Mouse (Mus musculus) intestine, embryonic 16.5 days (tissue): Measurements from ENCODE around the gene Ago3. TPM values are rescaled to one million over a fixed set of nuclear protein-coding genes. Genes with fewer than 3 reads are reported as not detected.

ENCODE experiments used
- ATAC-seq: fragments of 200-750 bp; cut with Nextera tagmentation; 2 replicates; pipeline ENCODE4 v1.8.0; 2017; ENCODE audit warnings: moderate TSS enrichment, moderate library complexity
- H3K27ac ChIP-seq: fragments of 300-500 bp; sonication (generic); 2 replicates; pipeline ENCODE4 v1.5.1; 2014; ENCODE audit warnings: mild to moderate bottlenecking, low read length
- H3K27me3 ChIP-seq: fragments of 300-500 bp; sonication (generic); replicated peaks from 2 replicates; pipeline ENCODE4 v1.6.1; 2014; ENCODE audit warnings: low read length, control low read depth, mixed read lengths; ENCODE audit not compliant: control insufficient read depth, insufficient read depth
- H3K36me3 ChIP-seq: fragments of 300-500 bp; sonication (generic); 2 replicates; pipeline ENCODE4 v1.6.1; 2014; ENCODE audit warnings: low read length, control low read depth; ENCODE audit not compliant: control insufficient read depth, insufficient read depth
- H3K4me1 ChIP-seq: fragments of 300-500 bp; sonication (generic); 2 replicates; pipeline ENCODE4 v1.6.1; 2014; ENCODE audit warnings: low read length, control low read depth, mixed read lengths; ENCODE audit not compliant: control insufficient read depth, insufficient read depth
- H3K4me2 ChIP-seq: fragments of 300-500 bp; sonication (generic); 2 replicates; pipeline ENCODE4 v1.6.1; 2014; ENCODE audit warnings: low read depth, low read length, control low read depth
- H3K4me3 ChIP-seq: fragments of 300-500 bp; sonication (generic); 2 replicates; pipeline ENCODE4 v1.5.1; 2014; ENCODE audit warnings: mild to moderate bottlenecking, low read length
- H3K9ac ChIP-seq: fragments of 300-500 bp; sonication (generic); 2 replicates; pipeline ENCODE4 v1.6.1; 2014; ENCODE audit warnings: low read depth, low read length
- H3K9me3 ChIP-seq: fragments of 300-500 bp; sonication (generic); 2 replicates; pipeline ENCODE4 v1.6.1; 2016; ENCODE audit warnings: low read length, control low read depth; ENCODE audit not compliant: control insufficient read depth
- WGBS: fragments of 180-500 bp; shearing (Covaris S2); extraction: QIAGEN DNeasy Blood & Tissue Kit; methylation state at CpG from one replicate; pipeline ENCODE4 v1.1.7; 2014; 5-methylcytosine and 5-hydroxymethylcytosine counted together
- polyA plus RNA-seq: library from polyadenylated mRNA; unstranded; fragments of >200 nt; fragmentation: Nextera tagmentation; extraction: Ambion mirVana; gene quantifications from 2 replicates; pipeline ENCODE4 v1.2.1, GENCODE M21; 2015

Ago3 gene
- polyA plus RNA-seq, 1 experiment from 2014 or later, result 10.6 TPM

DNA sequence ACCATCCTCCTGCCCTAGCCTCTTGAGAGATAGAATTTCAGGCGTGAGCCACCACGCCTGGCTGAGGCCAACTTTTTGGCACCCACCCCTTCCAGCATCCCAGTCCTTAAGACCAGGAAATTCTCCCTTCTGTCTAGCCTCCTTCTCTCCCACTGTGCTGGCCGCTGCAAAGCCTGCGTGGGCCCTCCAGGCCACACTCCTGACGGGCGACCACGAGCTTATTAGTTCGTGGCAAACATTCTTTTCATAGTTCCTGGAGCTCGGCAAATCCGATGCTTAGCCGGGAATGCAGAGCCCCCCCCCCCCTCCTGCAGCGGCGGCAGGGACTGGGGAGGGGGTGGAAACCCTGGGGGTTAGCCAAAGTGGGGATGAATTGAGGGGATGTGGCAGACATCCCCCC is 138.2 kb downstream of the Ago3 start:
- Histone ChIP-seq H3K4me3 (no peak overlapping the region), H3K27ac (no peak overlapping the region), H3K4me2 (no peak overlapping the region), H3K9ac (no peak overlapping the region), H3K36me3 (no peaks in the 10 kb centered on the region), H3K27me3 (peaks cover 38% of the 10 kb centered on the region), H3K4me1 (peaks cover 6% of the 10 kb centered on the region), H3K9me3 (no peaks in the 10 kb centered on the region)
- 22% methylated on average over 13 of the region's 13 CpGs for WGBS
- no peak for ATAC-seq

DNA sequence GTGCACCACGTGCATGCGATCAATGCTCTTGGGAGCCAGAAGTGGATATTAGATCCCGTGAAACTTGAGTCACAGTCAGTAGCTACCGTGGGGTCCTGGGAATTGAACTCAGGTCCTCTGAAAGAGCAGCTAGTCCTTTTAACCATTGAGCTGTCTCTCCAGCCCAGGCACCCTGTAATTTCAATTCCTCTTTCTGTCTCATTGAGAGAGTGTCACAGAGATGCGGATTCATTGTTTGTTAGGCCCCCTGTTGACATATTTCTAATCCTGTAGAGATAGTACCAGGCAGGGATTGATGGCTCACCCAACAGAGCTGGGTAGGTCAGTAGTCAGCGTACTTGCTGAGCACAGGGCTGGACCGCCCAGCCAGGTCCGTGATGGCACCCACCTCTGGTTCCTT is 139.0 kb downstream of the Ago3 start:
- peaks cover 7% of the 10 kb centered on the region; the same call in 1 of the 2 replicates for H3K4me1 ChIP-seq
- peaks cover 39% of the 10 kb centered on the region for H3K27me3 ChIP-seq
- H3K4me3 ChIP-seq, result no peak overlapping the region
- H3K9ac ChIP-seq, result no peak overlapping the region
- H3K4me2 ChIP-seq, result no peak overlapping the region
- H3K9me3 ChIP-seq, result no peaks in the 10 kb centered on the region
- no peak for ATAC-seq
- H3K27ac ChIP-seq, result no peak overlapping the region
- 85% methylated on average over 8 of the region's 8 CpGs for WGBS
- no peaks in the 10 kb centered on the region for H3K36me3 ChIP-seq

DNA sequence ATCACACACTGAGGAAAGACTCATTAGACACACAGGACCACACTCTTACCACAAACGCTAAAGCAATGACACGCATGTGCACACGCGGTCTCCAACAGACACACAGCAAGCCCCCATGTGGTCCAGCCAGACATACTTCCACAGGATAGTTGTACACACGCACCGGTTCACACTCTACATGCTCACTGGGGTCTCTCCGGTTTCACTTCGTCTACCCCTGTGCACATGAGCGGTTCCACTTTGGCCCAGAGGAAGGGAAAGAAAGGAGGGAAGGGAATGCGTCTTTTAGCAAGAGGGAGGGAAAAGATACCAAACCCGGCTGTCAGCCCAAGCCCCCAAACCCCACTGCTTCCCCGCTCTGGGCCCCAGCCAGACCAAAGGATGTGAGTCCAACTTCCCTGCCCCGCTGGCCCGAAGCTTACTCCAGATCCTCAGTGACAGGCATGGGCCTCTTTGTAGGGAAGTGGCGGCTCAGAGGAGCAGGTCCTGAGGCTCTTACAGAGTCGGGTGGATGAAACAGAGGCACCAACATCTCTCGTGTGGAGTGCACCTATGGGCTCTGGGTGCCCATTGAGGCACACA is 141.2 kb downstream of the Ago3 start:
- Histone ChIP-seq H3K36me3 (no peaks in the 10 kb centered on the region), H3K27me3 (peaks cover 35% of the 10 kb centered on the region), H3K4me3 (no peak overlapping the region; the same call in 1 of the 2 replicates), H3K4me2 (0 out of 2 replicates have a peak overlapping the region, but pooled peaks have one; percentile 4), H3K27ac (no peak overlapping the region), H3K9me3 (no peaks in the 10 kb centered on the region), H3K9ac (0 out of 2 replicates have a peak overlapping the region, but pooled peaks have one; percentile 14), H3K4me1 (peaks cover 7% of the 10 kb centered on the region; the same call in 1 of the 2 replicates)
- WGBS, result 41% methylated on average over 17 of the region's 17 CpGs
- ATAC-seq, result no peak

DNA sequence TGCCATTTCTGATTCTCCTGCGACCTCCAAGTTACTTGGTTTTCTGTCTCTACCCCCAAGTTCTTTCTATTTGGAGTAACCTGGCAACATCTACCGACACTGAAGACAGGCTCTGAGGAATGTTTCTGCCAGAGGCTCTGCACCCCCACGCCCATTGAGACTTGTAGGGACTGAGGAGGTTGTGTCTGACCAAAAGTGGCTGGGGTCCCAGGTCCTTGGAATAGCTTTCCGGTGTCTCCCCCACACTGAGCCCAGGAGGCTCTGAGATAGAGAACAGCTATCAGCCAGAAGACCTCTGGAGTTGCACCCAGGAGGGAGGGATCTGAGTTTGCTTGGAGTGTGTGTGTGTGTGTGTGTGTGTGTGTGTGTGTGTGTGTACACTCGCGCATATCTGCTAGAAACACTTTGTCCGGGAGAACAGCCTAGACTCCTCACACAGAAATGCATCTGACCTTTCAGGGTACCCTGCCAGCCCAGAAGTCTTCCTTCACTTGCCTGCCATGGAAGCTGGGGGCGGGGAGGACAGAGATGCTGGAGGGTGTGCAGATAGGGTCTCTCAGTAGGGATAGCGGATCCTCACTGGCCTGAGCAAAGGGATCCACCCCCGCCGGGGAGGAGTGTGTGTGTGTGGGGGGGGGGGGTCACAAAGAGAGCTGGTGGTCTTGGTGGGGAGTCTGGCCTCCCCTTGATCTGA is 141.9 kb downstream of the Ago3 start:
- no peak overlapping the region for H3K27ac ChIP-seq
- H3K27me3 ChIP-seq, result peaks cover 35% of the 10 kb centered on the region

GRCm38 (mm10) chr4:126286492-126286891 is 142.9 kb downstream of the Ago3 start, which contains the start of gene Col8a2:
Col8a2 (plus strand) TSS chr4:126286793.
- peaks cover 35% of the 10 kb centered on the region for H3K27me3 ChIP-seq
- no peaks in the 10 kb centered on the region for H3K9me3 ChIP-seq
- peak within 1 kb of the TSS; percentile 56 for H3K4me3 ChIP-seq
- H3K36me3 ChIP-seq, result no peaks in the 10 kb centered on the region
- WGBS, result 3% methylated on average over 37 of the region's 42 CpGs
- H3K9ac ChIP-seq, result peak within 1 kb of the TSS; percentile 65
- peak; percentile 72 for ATAC-seq
- H3K4me1 ChIP-seq, result peaks cover 7% of the 10 kb centered on the region; the same call in 1 of the 2 replicates
- no peak within 1 kb of the TSS for H3K27ac ChIP-seq
- H3K4me2 ChIP-seq, result peak within 1 kb of the TSS; percentile 86

More for the DNA sequence above, 141.9 kb downstream of the Ago3 start:
- H3K4me2 ChIP-seq, result 0 out of 2 replicates have a peak overlapping the region, but pooled peaks have one; percentile 86
- H3K4me3 ChIP-seq, result no peak overlapping the region
- H3K9me3 ChIP-seq, result no peaks in the 10 kb centered on the region
- H3K36me3 ChIP-seq, result no peaks in the 10 kb centered on the region
- H3K4me1 ChIP-seq, result peaks cover 7% of the 10 kb centered on the region; the same call in 1 of the 2 replicates
- WGBS, result 29% methylated on average over 11 of the region's 11 CpGs
- peak; percentile 22; the same call in 1 of the 2 replicates for ATAC-seq
- H3K9ac ChIP-seq, result no peak overlapping the region

DNA sequence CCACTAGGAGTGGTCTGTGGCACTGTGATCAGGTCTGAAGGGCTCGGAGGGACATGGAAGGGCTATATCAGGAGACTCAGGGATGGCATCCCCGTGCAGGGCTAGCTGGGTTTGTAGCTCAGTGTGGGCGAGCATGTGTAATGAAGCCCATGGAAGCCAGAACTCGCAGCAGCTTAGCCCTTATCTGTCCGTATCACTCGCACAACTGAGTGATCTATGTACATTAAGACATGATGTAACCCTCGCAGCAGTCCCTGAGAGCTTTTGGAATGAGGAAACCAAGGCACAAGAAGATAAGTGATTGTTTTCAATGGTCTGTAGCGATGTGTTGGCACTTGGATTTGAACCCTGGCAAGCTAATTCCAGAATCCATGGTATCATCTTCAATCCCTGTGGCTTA is 145.8 kb downstream of the Ago3 start:
- Histone ChIP-seq H3K4me3 (no peak overlapping the region), H3K36me3 (no peaks in the 10 kb centered on the region), H3K4me2 (no peak overlapping the region), H3K4me1 (peaks cover 7% of the 10 kb centered on the region; the same call in 1 of the 2 replicates), H3K27me3 (peaks cover 32% of the 10 kb centered on the region), H3K27ac (no peak overlapping the region), H3K9ac (no peak overlapping the region), H3K9me3 (no peaks in the 10 kb centered on the region)
- no peak for ATAC-seq
- WGBS, result 84% methylated on average over 8 of the region's 8 CpGs

DNA sequence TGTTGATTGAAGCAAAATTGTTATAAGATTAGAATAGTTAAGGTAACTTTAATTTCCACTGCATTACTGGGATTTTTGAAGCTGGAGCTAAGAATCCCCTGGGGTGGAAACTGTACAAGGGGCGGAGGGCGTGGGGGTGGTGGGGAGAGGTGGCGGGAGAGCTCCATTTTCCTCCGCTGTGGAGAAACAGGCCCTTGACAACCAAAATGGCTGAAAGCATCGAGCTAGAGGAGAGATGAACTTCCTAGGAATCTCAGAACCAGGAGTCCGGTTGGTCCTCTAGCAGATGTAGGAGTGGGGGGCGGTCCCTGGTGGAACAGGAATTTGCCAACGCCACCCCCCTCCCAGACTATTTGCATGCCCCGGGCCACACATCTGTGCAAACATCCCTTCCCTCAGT is 147.7 kb downstream of the Ago3 start:
- Histone ChIP-seq H3K27ac (no peak overlapping the region), H3K4me1 (peaks cover 6% of the 10 kb centered on the region; the same call in 1 of the 2 replicates), H3K27me3 (peaks cover 14% of the 10 kb centered on the region), H3K9ac (no peak overlapping the region), H3K4me2 (no peak overlapping the region), H3K9me3 (no peaks in the 10 kb centered on the region), H3K4me3 (no peak overlapping the region), H3K36me3 (no peaks in the 10 kb centered on the region)
- no peak for ATAC-seq
- 68% methylated on average over 9 of the region's 9 CpGs for WGBS

Other genes with a start within 250 kb of the Ago3 start
- 132 and 141 TPM in 2 replicates for gene Thrap3, start 226.8 kb downstream of the Ago3 start, polyA plus RNA-seq
- 13.1 and 16.7 TPM in 2 replicates for gene Map7d1, start 173.2 kb downstream of the Ago3 start, polyA plus RNA-seq
- gene Trappc3, start 167.2 kb downstream of the Ago3 start, polyA plus RNA-seq, result 105 and 107 TPM in 2 replicates
- 3.5 and 4.5 TPM in 2 replicates for gene Col8a2, start 142.8 kb downstream of the Ago3 start, polyA plus RNA-seq
- gene Adprhl2, start 107.9 kb downstream of the Ago3 start, polyA plus RNA-seq, result 59.0 and 60.1 TPM in 2 replicates
- gene Tekt2, start 103.9 kb downstream of the Ago3 start, polyA plus RNA-seq, result 4.8 and 5.6 TPM in 2 replicates
- 3.3 and 3.5 TPM in 2 replicates for gene Ago1, start 39.0 kb upstream of the Ago3 start, polyA plus RNA-seq
- 0.65 and 0.86 TPM in 2 replicates for gene Ago4, start 103.9 kb upstream of the Ago3 start, polyA plus RNA-seq
- 20.8 and 26.5 TPM in 2 replicates for gene Clspn, start 127.4 kb upstream of the Ago3 start, polyA plus RNA-seq
- gene 5730409E04Rik, start 180.3 kb upstream of the Ago3 start, polyA plus RNA-seq, result 1.7 and 1.9 TPM in 2 replicates
- 477 and 515 TPM in 2 replicates for gene Psmb2, start 248.1 kb upstream of the Ago3 start, polyA plus RNA-seq